Mouse (Mus musculus) embryo, embryonic 10 days (tissue): ENCODE measurements around the gene Prdx4.
"Not testable (repeated sequence)": the region's sequence is repeated elsewhere in the genome, so short reads cannot be mapped to it uniquely, and the experiment has no call there.

Experiments
- DNase-seq: peaks from one replicate; pipeline ENCODE4 v3.0.0-alpha.2; 2015; ENCODE audit warnings: low spot score

Gene Prdx4

GRCm38 (mm10) chrX:155340654-155341053 lies at the start of gene Prdx4:
Gene Prdx4, minus strand, starts transcription at chrX:155340754.
- DNase-seq = no peak

- DNase-seq = peak; percentile 20
Observed at GRCm38 (mm10) chrX:155376538-155376937, 36.0 kb upstream of the Prdx4 start.

GRCm38 (mm10) chrX:155375458-155375857 lies 34.9 kb upstream of the Prdx4 start:
- peak; percentile 4 for DNase-seq

- not testable (repeated sequence) for DNase-seq
Observed at GRCm38 (mm10) chrX:155370110-155370509, 29.6 kb upstream of the Prdx4 start.

- DNase-seq = no peak
Observed at GRCm38 (mm10) chrX:155365095-155365494, 24.5 kb upstream of the Prdx4 start.

- DNase-seq = no peak
Observed at GRCm38 (mm10) chrX:155346249-155346648, 5.7 kb upstream of the Prdx4 start.

- peak; percentile 81 for DNase-seq
Observed at GRCm38 (mm10) chrX:155337905-155338721, 2.4 kb downstream of the Prdx4 start.

- DNase-seq = no peak
Observed at GRCm38 (mm10) chrX:155337567-155337904, 3.0 kb downstream of the Prdx4 start.

GRCm38 (mm10) chrX:155318005-155318404 lies 22.5 kb downstream of the Prdx4 start:
- DNase-seq = peak; percentile 76

GRCm38 (mm10) chrX:155306390-155306789 lies 34.2 kb downstream of the Prdx4 start:
- no peak for DNase-seq

- DNase-seq = no peak
Observed at GRCm38 (mm10) chrX:155280427-155281044, 60.0 kb downstream of the Prdx4 start.

GRCm38 (mm10) chrX:155278483-155278882 lies 62.1 kb downstream of the Prdx4 start:
- DNase-seq = no peak
